Mouse (Mus musculus): ENCODE results near the gene Slc25a27. TPM values are rescaled to one million over a fixed set of nuclear protein-coding genes. Genes with fewer than 3 reads are reported as not detected.
A peak's percentile ranks its signal among the peaks of the same experiment; 100 is the strongest.

The Slc25a27 gene
- polyA plus RNA-seq, 1 experiment from 2014 or later: 18.3 TPM

DNA sequence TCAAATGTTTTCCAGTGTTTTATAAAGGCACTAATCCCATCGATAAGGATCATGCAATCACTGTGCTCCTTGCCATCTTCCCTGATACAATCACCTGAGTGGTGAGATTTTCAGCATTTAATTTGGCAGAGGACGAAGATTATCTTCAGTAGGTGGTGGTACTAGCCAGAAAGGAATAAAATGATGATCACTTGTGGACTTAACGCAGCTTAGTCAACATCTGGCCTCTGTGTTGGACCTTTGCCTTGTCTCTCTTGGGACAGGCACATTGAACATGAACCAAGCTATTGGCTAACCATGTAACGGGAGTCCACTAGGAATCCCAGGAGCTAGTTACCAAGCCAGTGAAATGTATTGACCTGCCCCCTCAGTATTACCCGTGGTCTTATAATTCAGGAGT lies 17.6 kb upstream of the Slc25a27 start:
- no peak overlapping the region for H3K9ac ChIP-seq
- no peaks in the 10 kb centered on the region for H3K9me3 ChIP-seq (replicated peaks)
- no peak overlapping the region for H3K4me3 ChIP-seq
- no peak overlapping the region for H3K4me2 ChIP-seq
- ATAC-seq (replicated peaks; ENCODE audit: insufficient number of reproducible peaks, insufficient read depth, low FRiP score, low read depth): no peak
- H3K4me1 ChIP-seq (replicated peaks): no peaks in the 10 kb centered on the region
- 88% methylated on average over 5 of the region's 5 CpGs for WGBS
- H3K27ac ChIP-seq: no peak overlapping the region
- H3K27me3 ChIP-seq: no peaks in the 10 kb centered on the region
- peaks cover 65% of the 10 kb centered on the region for H3K36me3 ChIP-seq

DNA sequence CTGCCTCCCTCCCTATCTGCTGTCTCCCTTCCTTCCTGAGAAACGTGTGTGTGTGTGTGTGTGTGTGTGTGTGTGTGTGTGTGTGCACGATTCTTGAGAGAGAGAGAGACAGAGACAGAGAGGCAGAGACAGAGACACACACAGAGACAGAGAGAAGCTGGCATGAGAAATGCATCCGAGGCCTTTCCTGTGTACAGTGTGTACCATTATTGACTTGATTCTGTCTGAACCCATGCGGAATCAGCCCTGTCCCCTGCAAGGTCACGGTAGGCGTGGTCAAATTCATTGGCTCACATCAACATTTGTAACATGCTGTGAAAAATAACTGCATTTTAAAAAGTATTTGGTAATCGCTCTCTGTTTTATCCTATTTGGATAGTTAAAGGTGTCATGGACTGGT lies 17.1 kb upstream of the Slc25a27 start:
- no peaks in the 10 kb centered on the region for H3K9me3 ChIP-seq (replicated peaks)
- H3K4me1 ChIP-seq (replicated peaks): no peaks in the 10 kb centered on the region
- no peak overlapping the region for H3K4me3 ChIP-seq
- no peak overlapping the region for H3K9ac ChIP-seq
- H3K27ac ChIP-seq: no peak overlapping the region
- H3K4me2 ChIP-seq: no peak overlapping the region
- ATAC-seq (replicated peaks; ENCODE audit: insufficient number of reproducible peaks, insufficient read depth, low FRiP score, low read depth): no peak
- H3K27me3 ChIP-seq: no peaks in the 10 kb centered on the region
- H3K36me3 ChIP-seq: peaks cover 69% of the 10 kb centered on the region
- WGBS: 87% methylated on average over 6 of the region's 7 CpGs

DNA sequence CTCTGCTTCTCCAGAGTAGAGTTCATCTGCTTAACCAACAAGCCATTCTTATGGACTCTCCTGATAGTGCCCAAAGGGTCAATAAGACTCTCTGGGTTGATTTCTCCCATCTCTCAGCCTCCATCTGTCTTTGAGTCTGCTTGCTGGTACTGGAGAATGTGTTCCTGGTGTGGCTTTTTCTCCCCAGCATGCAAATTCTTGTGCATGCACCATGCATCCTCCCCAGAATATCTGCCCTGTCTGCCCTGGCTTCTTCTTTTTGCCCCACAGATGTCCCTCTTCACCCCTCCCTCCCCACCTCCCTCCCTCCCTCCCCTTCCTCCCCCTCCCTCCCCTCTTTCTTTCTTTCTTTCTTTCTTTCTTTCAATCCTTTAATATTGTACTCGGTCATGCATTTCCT lies 10.3 kb upstream of the Slc25a27 start:
- H3K36me3 ChIP-seq: peaks cover 23% of the 10 kb centered on the region
- no peaks in the 10 kb centered on the region for H3K9me3 ChIP-seq (replicated peaks)
- H3K4me2 ChIP-seq: no peak overlapping the region
- ATAC-seq (replicated peaks; ENCODE audit: insufficient number of reproducible peaks, insufficient read depth, low FRiP score, low read depth): no peak
- 17% methylated on average over 1 of the region's 1 CpGs for WGBS
- H3K9ac ChIP-seq: no peak overlapping the region
- no peaks in the 10 kb centered on the region for H3K27me3 ChIP-seq
- H3K27ac ChIP-seq: no peak overlapping the region
- H3K4me1 ChIP-seq (replicated peaks): peaks cover 17% of the 10 kb centered on the region
- H3K4me3 ChIP-seq: no peak overlapping the region

DNA sequence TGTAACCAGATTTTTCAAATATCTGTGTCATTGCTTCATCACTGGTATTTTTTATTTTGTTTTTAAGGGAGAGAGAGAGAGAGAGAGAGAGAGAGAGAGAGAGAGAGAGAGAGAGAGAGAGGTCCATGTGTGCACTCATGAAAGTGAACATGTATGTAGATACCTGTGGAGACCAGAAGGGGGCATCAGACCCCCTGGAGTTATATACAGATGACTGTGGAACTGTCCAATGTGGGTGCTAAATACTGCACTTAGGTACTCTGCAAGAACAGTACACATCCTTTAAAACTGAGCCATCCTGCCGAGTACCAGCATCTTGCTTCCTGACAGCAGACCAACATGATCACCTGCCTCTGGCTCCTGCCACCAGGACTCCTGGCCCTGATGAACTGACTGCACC lies 9.2 kb upstream of the Slc25a27 start:
- H3K4me3 ChIP-seq: no peak overlapping the region
- no peak overlapping the region for H3K4me2 ChIP-seq
- no peaks in the 10 kb centered on the region for H3K27me3 ChIP-seq
- no peak overlapping the region for H3K27ac ChIP-seq
- H3K36me3 ChIP-seq: peaks cover 19% of the 10 kb centered on the region
- H3K9ac ChIP-seq: no peak overlapping the region
- H3K4me1 ChIP-seq (replicated peaks): peaks cover 20% of the 10 kb centered on the region
- WGBS: 89% methylated on average over 1 of the region's 1 CpGs
- H3K9me3 ChIP-seq (replicated peaks): no peaks in the 10 kb centered on the region
- no peak for ATAC-seq (replicated peaks; ENCODE audit: insufficient number of reproducible peaks, insufficient read depth, low FRiP score, low read depth)

DNA sequence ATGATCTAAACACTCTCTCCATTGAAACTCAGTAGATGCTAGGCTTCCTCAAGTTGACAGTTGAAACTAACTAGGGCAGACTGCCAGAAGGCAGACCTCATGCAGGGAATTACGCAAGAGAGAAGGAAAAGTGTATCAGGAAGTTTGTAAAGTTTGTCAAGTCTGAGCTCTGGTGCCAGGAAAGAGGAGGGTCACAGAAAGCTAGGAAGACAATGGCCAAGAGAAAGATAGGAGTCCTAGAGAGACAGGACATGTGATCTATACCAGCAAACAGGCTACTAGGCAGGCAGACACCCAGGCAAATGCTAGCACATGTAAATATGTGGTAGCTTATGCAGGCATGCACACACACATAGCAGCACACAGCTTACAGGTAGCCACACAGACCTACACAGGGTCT lies 8.2 kb upstream of the Slc25a27 start:
- Histone ChIP-seq H3K27me3 (no peaks in the 10 kb centered on the region), H3K27ac (peak overlapping the region; percentile 32; the same call in 1 of the 2 replicates), H3K4me2 (no peak overlapping the region), H3K36me3 (peaks cover 9% of the 10 kb centered on the region), H3K9ac (no peak overlapping the region), H3K4me1 (replicated peaks) (peaks cover 23% of the 10 kb centered on the region), H3K4me3 (no peak overlapping the region), H3K9me3 (replicated peaks) (no peaks in the 10 kb centered on the region)
- WGBS: 63% methylated on average over 1 of the region's 1 CpGs
- peak; percentile 51; the same call in 1 of the 2 replicates for ATAC-seq (replicated peaks; ENCODE audit: insufficient number of reproducible peaks, insufficient read depth, low FRiP score, low read depth)

DNA sequence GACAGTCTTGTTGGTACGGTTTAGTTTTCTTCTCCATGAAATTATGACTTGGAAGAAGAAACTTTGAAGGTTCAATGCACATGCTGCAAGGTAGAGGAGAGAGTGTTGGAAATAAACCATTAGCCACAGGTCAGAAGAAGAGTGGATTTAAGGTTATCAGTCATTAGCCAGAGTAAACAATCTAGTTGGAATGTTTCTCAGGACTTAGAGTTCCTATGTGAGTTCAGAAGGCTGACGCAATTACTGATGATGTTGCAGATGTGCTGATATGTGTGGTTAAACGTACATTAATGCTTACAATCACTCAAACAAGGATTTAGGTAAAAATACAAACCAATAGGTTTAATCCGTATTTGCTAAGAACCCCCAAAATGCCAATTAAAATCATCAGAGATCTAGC lies 4.9 kb upstream of the Slc25a27 start:
- no peaks in the 10 kb centered on the region for H3K27me3 ChIP-seq
- WGBS: 73% methylated on average over 4 of the region's 4 CpGs
- H3K4me2 ChIP-seq: no peak overlapping the region
- H3K9ac ChIP-seq: no peak overlapping the region
- no peaks in the 10 kb centered on the region for H3K36me3 ChIP-seq
- H3K9me3 ChIP-seq (replicated peaks): no peaks in the 10 kb centered on the region
- no peak overlapping the region for H3K4me3 ChIP-seq
- H3K4me1 ChIP-seq (replicated peaks): peaks cover 22% of the 10 kb centered on the region
- no peak overlapping the region for H3K27ac ChIP-seq
- no peak for ATAC-seq (replicated peaks; ENCODE audit: insufficient number of reproducible peaks, insufficient read depth, low FRiP score, low read depth)

DNA sequence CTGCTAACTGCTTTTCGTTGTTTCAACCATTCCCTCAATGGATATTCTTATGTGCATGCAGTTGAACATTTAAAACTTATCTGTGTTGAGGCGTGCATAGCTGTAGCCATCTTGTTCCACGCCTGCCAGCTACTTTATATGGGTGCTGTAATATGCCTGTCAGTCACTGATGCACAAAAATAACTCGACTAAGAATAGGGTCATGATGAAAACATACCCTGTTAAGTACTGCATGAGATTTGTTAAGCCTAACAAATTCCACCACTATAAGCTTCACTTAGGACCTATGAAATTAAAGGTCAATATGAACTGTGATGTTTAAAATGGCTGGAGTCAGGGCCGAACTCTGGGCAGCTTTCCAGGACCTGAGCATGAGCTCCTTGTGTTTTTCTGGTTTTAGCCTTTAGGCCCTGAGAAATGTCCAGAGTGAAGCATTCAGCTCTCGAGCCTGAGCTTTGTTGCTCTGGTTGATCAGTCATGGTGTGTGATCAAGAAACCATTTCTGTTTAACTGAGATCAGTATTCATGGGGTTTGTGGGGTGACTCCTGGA lies 2.2 kb upstream of the Slc25a27 start:
- H3K36me3 ChIP-seq: no peaks in the 10 kb centered on the region
- H3K27me3 ChIP-seq: no peaks in the 10 kb centered on the region
- 40% methylated on average over 6 of the region's 6 CpGs for WGBS
- H3K4me3 ChIP-seq: peak overlapping the region; percentile 86
- no peak for ATAC-seq (replicated peaks; ENCODE audit: insufficient number of reproducible peaks, insufficient read depth, low FRiP score, low read depth)
- peak overlapping the region; percentile 72 for H3K27ac ChIP-seq
- peak overlapping the region; percentile 97 for H3K4me2 ChIP-seq
- H3K4me1 ChIP-seq (replicated peaks): peaks cover 24% of the 10 kb centered on the region
- no peaks in the 10 kb centered on the region for H3K9me3 ChIP-seq (replicated peaks)
- H3K9ac ChIP-seq: no peak overlapping the region

DNA sequence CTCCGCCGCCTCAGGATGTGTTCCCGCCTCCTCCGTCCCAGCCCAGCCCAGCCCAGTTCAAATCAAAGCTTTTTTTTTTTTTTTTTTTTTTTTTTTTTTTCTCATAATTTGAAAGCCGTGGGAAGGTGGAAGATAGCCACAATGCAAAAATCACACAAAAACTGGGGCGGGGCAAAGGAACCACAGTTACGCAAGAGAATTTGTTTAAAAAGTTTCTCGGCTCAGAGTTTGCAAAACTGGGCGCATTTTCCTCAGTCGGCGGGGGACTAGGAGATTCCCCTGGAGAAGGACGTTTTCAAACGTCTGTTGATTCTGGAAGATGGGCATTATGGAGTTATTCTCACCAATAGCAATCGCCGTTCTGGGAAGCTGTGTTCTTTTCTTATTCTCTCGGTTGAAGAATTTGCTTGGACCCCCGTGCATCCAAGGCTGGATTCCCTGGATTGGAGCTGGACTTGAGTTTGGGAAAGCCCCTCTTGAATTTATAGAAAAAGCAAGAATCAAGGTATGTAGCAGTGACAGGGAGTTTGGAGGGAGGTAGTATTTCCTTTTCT lies 353 bp upstream of the Slc25a27 start, which contains the start of gene Cyp39a1:
Cyp39a1 (plus strand) TSS at position 136 of the 554 bp plus-strand sequence.
- H3K9me3 ChIP-seq (replicated peaks): no peaks in the 10 kb centered on the region
- peak within 1 kb of the TSS; percentile 97 for H3K4me2 ChIP-seq
- H3K9ac ChIP-seq: peak within 1 kb of the TSS; percentile 77
- H3K36me3 ChIP-seq: no peaks in the 10 kb centered on the region
- peaks cover 19% of the 10 kb centered on the region for H3K4me1 ChIP-seq (replicated peaks)
- WGBS: under 1% methylated on average over 17 of the region's 17 CpGs
- peak within 1 kb of the TSS; percentile 72 for H3K27ac ChIP-seq
- no peaks in the 10 kb centered on the region for H3K27me3 ChIP-seq
- no peak for ATAC-seq (replicated peaks; ENCODE audit: insufficient number of reproducible peaks, insufficient read depth, low FRiP score, low read depth)
- H3K4me3 ChIP-seq: peak within 1 kb of the TSS; percentile 86

DNA sequence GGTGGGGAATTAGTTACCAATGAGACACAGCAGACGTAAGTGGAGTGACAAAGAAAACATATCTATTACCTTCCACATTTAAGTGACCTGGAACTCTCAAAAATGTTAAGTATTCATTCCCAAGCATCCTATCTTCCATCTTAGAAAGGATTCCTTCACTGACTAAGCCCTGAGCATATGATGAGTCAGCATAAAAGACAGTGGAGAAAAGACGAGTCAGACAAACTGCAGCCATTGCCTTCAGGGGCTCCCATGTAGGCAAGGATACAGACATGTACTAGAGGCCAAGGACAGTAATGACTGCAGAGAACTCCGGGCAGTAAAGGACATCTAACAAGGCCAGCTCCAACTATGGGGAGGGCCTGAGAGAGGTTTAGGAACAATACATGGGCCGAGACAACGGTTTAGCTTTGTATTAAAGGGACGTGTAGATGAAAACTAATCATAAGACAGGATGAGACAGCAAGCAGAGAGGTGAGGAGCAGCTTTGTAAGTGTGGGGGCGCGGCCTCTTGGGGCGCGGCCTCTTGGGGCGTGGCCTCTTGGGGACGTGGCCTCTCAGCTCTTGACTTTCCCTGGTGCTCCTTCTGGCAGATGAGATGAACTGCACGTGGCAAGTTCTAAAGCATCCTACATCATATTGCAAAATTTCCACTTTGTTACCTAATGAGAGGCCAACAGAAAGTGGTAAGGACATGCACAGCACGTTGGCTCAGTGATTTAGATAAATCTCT lies 15.5 kb downstream of the Slc25a27 start:
- Histone ChIP-seq H3K27me3 (no peaks in the 10 kb centered on the region), H3K4me3 (no peak overlapping the region), H3K9ac (no peak overlapping the region), H3K9me3 (replicated peaks) (no peaks in the 10 kb centered on the region), H3K4me2 (no peak overlapping the region), H3K36me3 (no peaks in the 10 kb centered on the region; the same call in 1 of the 2 replicates), H3K27ac (no peak overlapping the region), H3K4me1 (replicated peaks) (peaks cover 3% of the 10 kb centered on the region; the same call in 1 of the 2 replicates)
- ATAC-seq (replicated peaks; ENCODE audit: insufficient number of reproducible peaks, insufficient read depth, low FRiP score, low read depth): no peak
- 67% methylated on average over 14 of the region's 14 CpGs for whole genome bisulfite sequencing

DNA sequence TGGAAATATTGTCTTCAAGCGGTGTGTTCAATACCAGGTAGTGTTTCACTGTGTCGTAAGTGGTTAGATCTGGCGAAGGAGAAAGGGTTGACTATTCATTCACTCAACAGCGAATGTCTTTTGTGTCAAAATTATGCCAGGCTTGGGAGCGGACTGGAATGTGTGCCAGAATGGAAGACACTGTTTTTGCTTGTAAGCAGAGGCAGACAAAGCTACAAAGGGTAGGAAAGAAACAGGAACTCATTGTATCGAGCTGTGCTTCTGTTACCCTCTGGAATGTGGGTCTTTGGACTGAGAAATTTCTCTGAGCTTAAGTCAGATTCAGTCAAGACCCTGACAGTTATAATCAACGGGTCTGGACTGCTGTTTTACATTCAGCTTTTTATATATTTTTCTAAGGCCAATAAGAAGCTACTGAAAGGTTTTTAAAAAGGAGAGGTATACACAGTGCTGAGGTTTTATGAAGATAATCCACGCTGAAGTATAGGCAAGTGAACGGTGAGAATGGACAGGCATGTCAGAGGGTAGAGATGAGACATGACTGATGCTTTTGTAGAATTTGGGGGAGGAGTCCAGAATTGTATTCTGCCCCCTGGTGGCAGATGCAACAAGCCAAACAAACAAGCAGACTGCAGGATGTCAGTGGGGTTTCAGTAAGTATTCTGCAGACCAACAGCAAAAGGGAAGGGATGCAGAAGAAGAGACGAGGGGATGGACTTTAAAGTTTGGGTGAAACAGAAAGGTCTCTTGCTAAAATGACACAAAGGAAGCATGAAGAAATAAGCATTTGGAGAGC lies 17.2 kb downstream of the Slc25a27 start:
- Histone ChIP-seq H3K4me2 (no peak overlapping the region), H3K4me3 (no peak overlapping the region), H3K4me1 (replicated peaks) (peaks cover 9% of the 10 kb centered on the region), H3K36me3 (no peaks in the 10 kb centered on the region; the same call in 1 of the 2 replicates), H3K9me3 (replicated peaks) (no peaks in the 10 kb centered on the region), H3K27ac (no peak overlapping the region), H3K9ac (no peak overlapping the region), H3K27me3 (no peaks in the 10 kb centered on the region)
- WGBS: 80% methylated on average over 10 of the region's 10 CpGs
- no peak for ATAC-seq (replicated peaks; ENCODE audit: insufficient number of reproducible peaks, insufficient read depth, low FRiP score, low read depth)

DNA sequence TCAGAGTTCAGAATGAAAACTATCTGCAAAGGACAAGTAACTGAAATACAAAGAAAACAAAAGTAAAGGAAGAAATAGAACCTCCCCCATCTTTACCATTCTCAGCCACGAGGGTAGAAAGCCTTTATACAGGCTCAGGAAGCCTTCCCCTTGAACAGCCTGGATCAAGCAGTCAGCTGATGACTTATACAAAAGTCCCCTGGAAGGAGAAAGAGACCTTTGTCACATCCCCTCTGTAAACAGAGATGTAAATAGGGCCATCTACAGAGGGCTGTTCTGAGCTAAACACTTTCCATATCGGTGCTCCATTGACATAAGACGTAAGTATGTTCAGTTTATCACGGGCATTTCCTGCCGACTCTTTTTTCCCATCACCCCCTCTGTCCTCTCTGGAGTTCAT lies 20.1 kb downstream of the Slc25a27 start:
- peaks cover 14% of the 10 kb centered on the region for H3K4me1 ChIP-seq (replicated peaks)
- H3K36me3 ChIP-seq: peaks cover 4% of the 10 kb centered on the region; the same call in 1 of the 2 replicates
- no peak overlapping the region for H3K4me2 ChIP-seq
- H3K27me3 ChIP-seq: no peaks in the 10 kb centered on the region
- no peak overlapping the region for H3K4me3 ChIP-seq
- H3K9me3 ChIP-seq (replicated peaks): no peaks in the 10 kb centered on the region
- H3K27ac ChIP-seq: no peak overlapping the region
- H3K9ac ChIP-seq: no peak overlapping the region
- 55% methylated on average over 5 of the region's 5 CpGs for WGBS
- ATAC-seq (replicated peaks; ENCODE audit: insufficient number of reproducible peaks, insufficient read depth, low FRiP score, low read depth): no peak
